Mouse (Mus musculus): ENCODE measurements at regions not wholly inside any gene's neighbourhood (a gene's known extent, or its start where the extent isn't known, plus 50 kb on each side); places are given as distances from the start of the nearest gene placed in this dataset.

DNA sequence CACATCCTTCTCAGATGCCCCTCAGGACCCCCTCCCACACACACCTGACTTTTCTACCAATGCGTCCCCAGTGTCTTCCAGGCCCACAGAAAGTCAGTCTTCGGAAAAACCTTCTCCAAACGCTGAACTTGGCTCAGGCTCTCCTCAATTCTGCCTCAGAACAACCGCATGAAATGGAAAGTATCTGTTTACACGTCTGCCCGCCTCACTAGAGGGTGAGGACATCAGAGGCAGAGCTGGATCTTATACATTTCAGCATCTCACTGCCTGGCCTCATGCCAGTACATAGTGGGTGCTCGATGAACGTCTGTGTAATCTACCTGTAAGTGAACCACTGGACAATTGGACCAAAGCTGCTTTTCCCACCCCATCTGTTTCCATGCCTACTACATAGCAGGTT lies 189.1 kb upstream of the 4930412O13Rik start:
- Histone ChIP-seq H3K4me3 (ENCODE audit: control insufficient read depth in 1 of 2, insufficient read depth in 1 of 2, low read depth in 1 of 2, low read length in 2 of 2) (no peak overlapping the region), H3K27ac (replicated peaks in 1 of 2; ENCODE audit: control insufficient read depth in 1 of 2, insufficient read depth in 1 of 2, low read depth in 2 of 2, low read length in 2 of 2) (no peak overlapping the region), H3K9me3 (ENCODE audit: control insufficient read depth, low read length) (no peaks in the 10 kb centered on the region), H3K27me3 (ENCODE audit: control insufficient read depth, insufficient read depth, low read length) (no peaks in the 10 kb centered on the region), H3K36me3 (ENCODE audit: control insufficient read depth, insufficient read depth, low read length) (no peaks in the 10 kb centered on the region), H3K9ac (ENCODE audit: low read length) (no peak overlapping the region), H3K4me1 (ENCODE audit: control insufficient read depth in 2 of 2, insufficient read depth in 2 of 2, low read length in 2 of 2) (no peaks in the 10 kb centered on the region), H3K4me2 (ENCODE audit: low read length) (no peak overlapping the region)
- ATAC-seq (ENCODE audit: insufficient number of reproducible peaks, insufficient read depth, low FRiP score, low read depth), result no peak
- 62% methylated on average over 8 of the region's 8 CpGs for WGBS

GRCm38 (mm10) chr2:9693351-9693750 lies 187.7 kb upstream of the 4930412O13Rik start:
- Histone ChIP-seq H3K9me3 (ENCODE audit: control insufficient read depth, low read length) (no peaks in the 10 kb centered on the region), H3K4me1 (ENCODE audit: control insufficient read depth in 2 of 2, insufficient read depth in 2 of 2, low read length in 2 of 2) (no peaks in the 10 kb centered on the region), H3K4me3 (ENCODE audit: control insufficient read depth in 1 of 2, insufficient read depth in 1 of 2, low read depth in 1 of 2, low read length in 2 of 2) (no peak overlapping the region), H3K9ac (ENCODE audit: low read length) (no peak overlapping the region), H3K36me3 (ENCODE audit: control insufficient read depth, insufficient read depth, low read length) (no peaks in the 10 kb centered on the region), H3K27ac (replicated peaks in 1 of 2; ENCODE audit: control insufficient read depth in 1 of 2, insufficient read depth in 1 of 2, low read depth in 2 of 2, low read length in 2 of 2) (no peak overlapping the region), H3K27me3 (ENCODE audit: control insufficient read depth, insufficient read depth, low read length) (no peaks in the 10 kb centered on the region), H3K4me2 (ENCODE audit: low read length) (no peak overlapping the region)
- 54% methylated on average over 9 of the region's 9 CpGs for WGBS
- no peak for ATAC-seq (ENCODE audit: insufficient number of reproducible peaks, insufficient read depth, low FRiP score, low read depth)

- Histone ChIP-seq H3K4me2 (ENCODE audit: low read length) (no peak overlapping the region), H3K27me3 (ENCODE audit: control insufficient read depth, insufficient read depth, low read length) (no peaks in the 10 kb centered on the region), H3K27ac (replicated peaks in 1 of 2; ENCODE audit: control insufficient read depth in 1 of 2, insufficient read depth in 1 of 2, low read depth in 2 of 2, low read length in 2 of 2) (no peak overlapping the region), H3K36me3 (ENCODE audit: control insufficient read depth, insufficient read depth, low read length) (no peaks in the 10 kb centered on the region), H3K4me1 (ENCODE audit: control insufficient read depth in 2 of 2, insufficient read depth in 2 of 2, low read length in 2 of 2) (no peaks in the 10 kb centered on the region), H3K4me3 (ENCODE audit: control insufficient read depth in 1 of 2, insufficient read depth in 1 of 2, low read depth in 1 of 2, low read length in 2 of 2) (no peak overlapping the region), H3K9ac (ENCODE audit: low read length) (no peak overlapping the region), H3K9me3 (ENCODE audit: control insufficient read depth, low read length) (no peaks in the 10 kb centered on the region)
- ATAC-seq (ENCODE audit: insufficient number of reproducible peaks, insufficient read depth, low FRiP score, low read depth), result no peak
- whole genome bisulfite sequencing, result 87% methylated on average over 8 of the region's 8 CpGs
These were observed 186.9 kb upstream of the 4930412O13Rik start for GRCm38 (mm10) chr2:9694178-9694577.

GRCm38 (mm10) chr2:9697591-9698345 lies 183.3 kb upstream of the 4930412O13Rik start:
- Histone ChIP-seq H3K36me3 (ENCODE audit: control insufficient read depth, insufficient read depth, low read length) (no peaks in the 10 kb centered on the region), H3K4me3 (ENCODE audit: control insufficient read depth in 1 of 2, insufficient read depth in 1 of 2, low read depth in 1 of 2, low read length in 2 of 2) (no peak overlapping the region), H3K9me3 (ENCODE audit: control insufficient read depth, low read length) (no peaks in the 10 kb centered on the region), H3K27ac (replicated peaks in 1 of 2; ENCODE audit: control insufficient read depth in 1 of 2, insufficient read depth in 1 of 2, low read depth in 2 of 2, low read length in 2 of 2) (no peak overlapping the region), H3K27me3 (ENCODE audit: control insufficient read depth, insufficient read depth, low read length) (no peaks in the 10 kb centered on the region), H3K4me1 (ENCODE audit: control insufficient read depth in 2 of 2, insufficient read depth in 2 of 2, low read length in 2 of 2) (no peaks in the 10 kb centered on the region), H3K4me2 (ENCODE audit: low read length) (no peak overlapping the region), H3K9ac (ENCODE audit: low read length) (no peak overlapping the region)
- WGBS, result 71% methylated on average over 6 of the region's 6 CpGs
- no peak for ATAC-seq (ENCODE audit: insufficient number of reproducible peaks, insufficient read depth, low FRiP score, low read depth)

DNA sequence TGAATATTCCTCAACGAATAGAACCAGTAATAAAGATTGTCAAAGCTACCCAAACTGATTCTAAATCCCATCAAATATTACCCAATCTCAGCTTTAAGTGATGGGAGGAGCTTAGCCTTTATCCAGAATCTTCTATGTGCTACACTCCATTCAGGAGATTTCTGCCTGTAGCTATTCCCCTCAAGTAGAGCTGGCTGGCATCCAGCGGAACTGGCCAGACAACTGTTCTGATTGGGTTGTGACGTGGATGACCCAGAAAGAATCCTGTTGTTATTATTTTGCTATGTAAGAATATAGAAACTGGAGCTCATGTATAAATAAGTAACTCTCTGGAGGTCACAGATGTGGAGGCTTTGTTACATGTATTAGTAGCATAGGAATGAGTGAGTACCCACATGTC lies 176.8 kb upstream of the 4930412O13Rik start:
- H3K9me3 ChIP-seq (ENCODE audit: control insufficient read depth, low read length), result no peaks in the 10 kb centered on the region
- H3K4me1 ChIP-seq (ENCODE audit: control insufficient read depth in 2 of 2, insufficient read depth in 2 of 2, low read length in 2 of 2), result no peaks in the 10 kb centered on the region
- H3K36me3 ChIP-seq (ENCODE audit: control insufficient read depth, insufficient read depth, low read length), result no peaks in the 10 kb centered on the region
- H3K27me3 ChIP-seq (ENCODE audit: control insufficient read depth, insufficient read depth, low read length), result no peaks in the 10 kb centered on the region
- H3K27ac ChIP-seq (replicated peaks in 1 of 2; ENCODE audit: control insufficient read depth in 1 of 2, insufficient read depth in 1 of 2, low read depth in 2 of 2, low read length in 2 of 2), result no peak overlapping the region
- no peak for ATAC-seq (ENCODE audit: insufficient number of reproducible peaks, insufficient read depth, low FRiP score, low read depth)
- WGBS, result 60% methylated on average over 3 of the region's 3 CpGs
- H3K4me3 ChIP-seq (ENCODE audit: control insufficient read depth in 1 of 2, insufficient read depth in 1 of 2, low read depth in 1 of 2, low read length in 2 of 2), result no peak overlapping the region
- H3K9ac ChIP-seq (ENCODE audit: low read length), result no peak overlapping the region
- H3K4me2 ChIP-seq (ENCODE audit: low read length), result no peak overlapping the region

DNA sequence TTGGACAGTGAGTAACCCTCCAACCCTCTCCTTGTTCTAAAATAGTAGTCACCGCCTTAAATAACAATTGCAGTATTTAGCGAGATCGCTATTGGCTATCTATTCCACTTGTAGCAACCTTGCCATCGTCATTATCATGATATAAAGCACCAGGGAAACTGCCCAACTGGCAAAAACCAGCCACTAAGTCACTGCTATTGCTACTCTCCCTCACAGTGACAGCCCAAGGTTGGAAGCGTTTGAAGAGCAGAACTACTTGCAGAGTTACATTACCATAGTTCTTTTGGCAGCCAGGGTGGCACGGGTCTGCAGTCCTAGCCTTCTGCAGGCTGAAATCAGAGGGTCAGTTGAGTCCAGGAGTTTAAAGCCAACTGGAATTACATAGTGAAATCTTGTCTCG lies 171.6 kb upstream of the 4930412O13Rik start:
- H3K4me1 ChIP-seq (ENCODE audit: control insufficient read depth in 2 of 2, insufficient read depth in 2 of 2, low read length in 2 of 2), result no peaks in the 10 kb centered on the region
- H3K4me2 ChIP-seq (ENCODE audit: low read length), result no peak overlapping the region
- H3K27me3 ChIP-seq (ENCODE audit: control insufficient read depth, insufficient read depth, low read length), result no peaks in the 10 kb centered on the region
- no peaks in the 10 kb centered on the region for H3K36me3 ChIP-seq (ENCODE audit: control insufficient read depth, insufficient read depth, low read length)
- no peak for ATAC-seq (ENCODE audit: insufficient number of reproducible peaks, insufficient read depth, low FRiP score, low read depth)
- H3K27ac ChIP-seq (replicated peaks in 1 of 2; ENCODE audit: control insufficient read depth in 1 of 2, insufficient read depth in 1 of 2, low read depth in 2 of 2, low read length in 2 of 2), result no peak overlapping the region
- H3K9me3 ChIP-seq (ENCODE audit: control insufficient read depth, low read length), result no peaks in the 10 kb centered on the region
- H3K9ac ChIP-seq (ENCODE audit: low read length), result no peak overlapping the region
- no peak overlapping the region for H3K4me3 ChIP-seq (ENCODE audit: control insufficient read depth in 1 of 2, insufficient read depth in 1 of 2, low read depth in 1 of 2, low read length in 2 of 2)
- WGBS, result 67% methylated on average over 7 of the region's 7 CpGs

DNA sequence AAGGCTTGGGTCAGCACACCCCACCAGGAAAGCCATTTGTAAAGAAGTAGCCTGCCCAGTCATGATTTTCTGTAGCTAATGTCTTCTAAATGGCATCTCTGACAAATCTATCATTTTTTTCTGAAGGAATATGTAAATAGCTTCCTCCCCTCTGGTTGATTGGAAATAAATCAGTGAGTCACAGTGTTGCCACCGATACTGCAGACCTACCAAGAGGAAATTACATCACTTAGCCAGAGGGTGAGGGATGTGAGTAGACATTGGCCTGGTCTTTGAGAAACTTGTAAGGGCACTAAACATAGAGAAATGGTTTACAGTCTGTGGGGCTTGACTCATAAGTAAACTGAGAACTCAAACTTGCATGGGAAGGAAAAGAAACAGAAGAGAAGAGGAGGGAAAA lies 163.1 kb upstream of the 4930412O13Rik start:
- Histone ChIP-seq H3K9ac (ENCODE audit: low read length) (no peak overlapping the region), H3K4me1 (ENCODE audit: control insufficient read depth in 2 of 2, insufficient read depth in 2 of 2, low read length in 2 of 2) (no peaks in the 10 kb centered on the region), H3K27me3 (ENCODE audit: control insufficient read depth, insufficient read depth, low read length) (no peaks in the 10 kb centered on the region), H3K36me3 (ENCODE audit: control insufficient read depth, insufficient read depth, low read length) (no peaks in the 10 kb centered on the region), H3K4me2 (ENCODE audit: low read length) (no peak overlapping the region), H3K4me3 (ENCODE audit: control insufficient read depth in 1 of 2, insufficient read depth in 1 of 2, low read depth in 1 of 2, low read length in 2 of 2) (no peak overlapping the region), H3K27ac (replicated peaks in 1 of 2; ENCODE audit: control insufficient read depth in 1 of 2, insufficient read depth in 1 of 2, low read depth in 2 of 2, low read length in 2 of 2) (no peak overlapping the region), H3K9me3 (ENCODE audit: control insufficient read depth, low read length) (no peaks in the 10 kb centered on the region)
- WGBS, result 67% methylated on average over 1 of the region's 1 CpGs
- no peak for ATAC-seq (ENCODE audit: insufficient number of reproducible peaks, insufficient read depth, low FRiP score, low read depth)

DNA sequence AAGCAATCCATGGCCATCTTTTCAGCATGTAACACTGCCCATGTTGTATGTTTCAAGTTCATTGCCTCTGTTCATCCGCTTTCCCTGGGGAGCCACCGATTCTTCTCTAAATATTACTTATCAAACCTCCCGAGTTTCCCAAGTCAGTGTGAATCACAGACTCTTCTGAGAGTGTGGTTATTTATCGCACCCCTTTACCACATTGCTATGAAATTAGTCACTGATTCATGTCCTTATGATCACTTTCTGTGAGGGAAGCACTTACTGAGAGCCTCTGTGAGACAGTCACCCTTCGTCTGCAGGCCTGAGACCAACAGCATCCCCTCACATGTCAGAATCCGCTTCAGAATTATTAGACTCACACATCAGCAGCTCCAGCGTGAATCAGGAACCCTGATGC lies 147.8 kb upstream of the 4930412O13Rik start:
- 74% methylated on average over 7 of the region's 7 CpGs for WGBS

More for the DNA sequence above, 147.8 kb upstream of the 4930412O13Rik start:
- no peak overlapping the region for H3K9ac ChIP-seq (ENCODE audit: low read length)
- H3K27ac ChIP-seq (replicated peaks in 1 of 2; ENCODE audit: control insufficient read depth in 1 of 2, insufficient read depth in 1 of 2, low read depth in 2 of 2, low read length in 2 of 2), result no peak overlapping the region
- no peaks in the 10 kb centered on the region for H3K4me1 ChIP-seq (ENCODE audit: control insufficient read depth in 2 of 2, insufficient read depth in 2 of 2, low read length in 2 of 2)
- H3K9me3 ChIP-seq (ENCODE audit: control insufficient read depth, low read length), result no peaks in the 10 kb centered on the region
- no peak overlapping the region for H3K4me3 ChIP-seq (ENCODE audit: control insufficient read depth in 1 of 2, insufficient read depth in 1 of 2, low read depth in 1 of 2, low read length in 2 of 2)
- no peaks in the 10 kb centered on the region for H3K27me3 ChIP-seq (ENCODE audit: control insufficient read depth, insufficient read depth, low read length)
- no peaks in the 10 kb centered on the region for H3K36me3 ChIP-seq (ENCODE audit: control insufficient read depth, insufficient read depth, low read length)
- no peak for ATAC-seq (ENCODE audit: insufficient number of reproducible peaks, insufficient read depth, low FRiP score, low read depth)
- H3K4me2 ChIP-seq (ENCODE audit: low read length), result no peak overlapping the region

Measured in heart, embryonic 14.5 days (tissue).